Mouse (Mus musculus) forebrain, embryonic 14.5 days (tissue): Measurements from ENCODE around the gene Ahcyl2. TPM values are rescaled to one million over a fixed set of nuclear protein-coding genes. Genes with fewer than 3 reads are reported as not detected.

Source experiments
- ATAC-seq: fragments of 200-750 bp; cut with Nextera tagmentation; 2 replicates; pipeline ENCODE4 v1.8.0; 2017; ENCODE audit warnings: mild to moderate bottlenecking, moderate library complexity
- DNase-seq: peaks from one replicate; pipeline ENCODE4 v3.0.0-alpha.2; 2015; ENCODE audit warnings: low spot score
- H3K27ac ChIP-seq: fragments of 300-500 bp; sonication (generic); 2 replicates; pipeline ENCODE4 v1.5.1; 2014; ENCODE audit warnings: low read depth, mild to moderate bottlenecking, control low read depth, low read length, moderate library complexity
- H3K27me3 ChIP-seq: fragments of 300-500 bp; sonication (generic); replicated peaks from 2 replicates; pipeline ENCODE4 v1.6.1; 2014; ENCODE audit warnings: low read length, control low read depth, mixed read lengths; ENCODE audit not compliant: control insufficient read depth, insufficient read depth
- H3K36me3 ChIP-seq: fragments of 300-500 bp; sonication (generic); 2 replicates; pipeline ENCODE4 v1.6.1; 2014; ENCODE audit warnings: low read length, control low read depth; ENCODE audit not compliant: control insufficient read depth, insufficient read depth
- H3K4me1 ChIP-seq: fragments of 300-500 bp; sonication (generic); 2 replicates; pipeline ENCODE4 v1.6.1; 2014; ENCODE audit warnings: antibody characterized with exemption, low read length, control low read depth; ENCODE audit not compliant: control insufficient read depth, insufficient read depth
- H3K4me2 ChIP-seq: fragments of 300-500 bp; sonication (generic); 2 replicates; pipeline ENCODE4 v1.6.1; 2014; ENCODE audit warnings: mild to moderate bottlenecking, control low read depth, low read length
- H3K4me3 ChIP-seq: fragments of 300-500 bp; sonication (generic); 2 replicates; pipeline ENCODE4 v1.5.1; 2014; ENCODE audit warnings: low read depth, low read length, control low read depth
- H3K9ac ChIP-seq: fragments of 300-500 bp; sonication (generic); 2 replicates; pipeline ENCODE4 v1.6.1; 2014; ENCODE audit warnings: mild to moderate bottlenecking, low read length, control low read depth, moderate library complexity
- H3K9me3 ChIP-seq: fragments of 300-500 bp; sonication (generic); replicated peaks from 2 replicates; pipeline ENCODE4 v1.6.1; 2016; ENCODE audit warnings: low read length, control low read depth, mixed read lengths; ENCODE audit not compliant: control insufficient read depth
- WGBS: fragments of 180-500 bp; shearing (Covaris S2); extraction: QIAGEN DNeasy Blood & Tissue Kit; methylation state at CpG from one replicate; pipeline ENCODE4 v1.1.7; 2014; 5-methylcytosine and 5-hydroxymethylcytosine counted together
- polyA plus RNA-seq: library from polyadenylated mRNA; unstranded; fragments of >200 nt; fragmentation: Nextera tagmentation; extraction: Ambion mirVana; gene quantifications from 2 replicates; pipeline ENCODE4 v1.2.1, GENCODE M21; 2014

Ahcyl2 gene
- polyA plus RNA-seq, 1 experiment from 2014 or later, result 8.6 TPM

DNA sequence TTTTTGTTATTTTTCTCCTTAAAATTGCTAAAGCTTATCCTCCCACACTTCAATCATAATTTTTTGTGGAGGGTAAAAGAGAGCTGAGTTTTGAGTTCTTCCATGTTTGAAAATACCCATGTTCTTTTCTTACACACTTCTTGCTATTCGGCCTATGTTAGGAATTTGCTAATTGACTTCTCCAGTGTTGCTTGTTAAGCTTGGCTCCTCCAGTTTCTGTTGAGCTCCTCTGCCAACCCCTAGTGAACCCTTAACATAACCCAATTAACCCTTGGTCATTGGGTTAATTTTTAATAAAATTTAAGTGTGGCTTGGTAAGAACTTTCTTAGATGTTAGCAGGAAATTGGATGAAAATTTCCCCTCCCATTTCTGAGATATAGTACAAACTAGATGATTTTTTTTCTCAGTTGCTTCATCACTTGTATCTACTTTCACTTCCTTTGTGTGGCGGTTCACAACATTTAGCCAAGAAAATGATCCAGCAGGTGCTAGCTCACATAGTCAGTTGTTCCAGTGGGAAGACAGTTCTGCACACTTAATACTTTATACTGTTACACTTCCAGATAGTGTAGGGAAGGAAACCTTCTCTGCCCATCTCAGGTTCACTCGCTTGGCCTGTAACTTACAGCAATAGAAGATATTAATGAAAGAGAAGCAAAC, 60.9 kb downstream of the Ahcyl2 start:
- Histone ChIP-seq H3K4me2 (no peak overlapping the region), H3K9ac (no peak overlapping the region), H3K36me3 (no peaks in the 10 kb centered on the region), H3K27ac (no peak overlapping the region), H3K4me1 (no peaks in the 10 kb centered on the region), H3K4me3 (no peak overlapping the region), H3K27me3 (no peaks in the 10 kb centered on the region), H3K9me3 (no peaks in the 10 kb centered on the region)
- WGBS, result 80% methylated on average over 3 of the region's 3 CpGs
- no peak for ATAC-seq
- DNase-seq, result no peak

DNA sequence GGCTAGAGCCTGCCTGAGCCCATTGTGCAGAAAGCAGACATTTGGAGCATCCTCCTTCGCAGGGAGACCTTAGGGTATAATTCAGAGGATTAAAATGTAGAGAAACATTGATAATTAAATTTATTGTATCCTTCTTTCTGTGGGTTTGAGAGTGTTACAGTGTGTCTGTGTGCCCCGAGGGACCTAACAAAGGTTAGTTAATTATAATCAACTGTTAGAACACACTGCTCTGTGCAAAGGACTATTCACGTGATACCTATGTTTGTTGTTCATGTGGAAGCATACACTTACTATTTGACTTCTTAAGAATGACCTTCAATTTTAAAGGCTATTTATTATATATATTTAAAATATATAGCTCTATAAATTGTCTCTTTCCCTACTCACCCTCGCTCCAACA, 64.5 kb downstream of the Ahcyl2 start:
- Histone ChIP-seq H3K4me2 (no peak overlapping the region), H3K27ac (no peak overlapping the region), H3K4me3 (no peak overlapping the region), H3K9me3 (no peaks in the 10 kb centered on the region), H3K27me3 (no peaks in the 10 kb centered on the region), H3K4me1 (no peaks in the 10 kb centered on the region), H3K36me3 (no peaks in the 10 kb centered on the region), H3K9ac (no peak overlapping the region)
- no peak for ATAC-seq
- 82% methylated on average over 4 of the region's 4 CpGs for WGBS
- DNase-seq, result no peak

DNA sequence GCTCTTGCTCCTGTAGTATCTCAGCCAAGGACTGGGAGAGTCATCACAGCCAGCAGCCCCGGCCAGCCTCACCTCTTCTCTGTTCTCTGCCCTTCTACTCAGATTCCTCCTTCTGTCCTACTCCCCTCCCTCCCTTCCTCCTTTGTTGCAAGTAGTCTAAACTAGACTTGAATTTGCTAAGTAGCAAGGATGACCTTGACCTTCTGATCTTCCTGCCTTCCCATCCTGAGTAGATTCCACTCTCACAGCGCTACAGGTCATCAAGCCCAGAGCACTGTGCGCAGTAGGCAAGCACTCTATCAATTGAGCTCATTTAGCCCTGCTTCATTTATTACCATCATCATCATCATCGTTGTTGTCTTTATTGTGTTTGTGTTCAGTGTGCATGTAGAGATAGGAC, 65.3 kb downstream of the Ahcyl2 start:
- H3K27ac ChIP-seq, result no peak overlapping the region
- no peaks in the 10 kb centered on the region for H3K4me1 ChIP-seq
- DNase-seq (no peak), ATAC-seq (no peak)
- no peaks in the 10 kb centered on the region for H3K27me3 ChIP-seq
- no peak overlapping the region for H3K9ac ChIP-seq
- H3K4me3 ChIP-seq, result no peak overlapping the region
- no peak overlapping the region for H3K4me2 ChIP-seq
- H3K36me3 ChIP-seq, result no peaks in the 10 kb centered on the region
- 87% methylated on average over 4 of the region's 4 CpGs for WGBS
- no peaks in the 10 kb centered on the region for H3K9me3 ChIP-seq

DNA sequence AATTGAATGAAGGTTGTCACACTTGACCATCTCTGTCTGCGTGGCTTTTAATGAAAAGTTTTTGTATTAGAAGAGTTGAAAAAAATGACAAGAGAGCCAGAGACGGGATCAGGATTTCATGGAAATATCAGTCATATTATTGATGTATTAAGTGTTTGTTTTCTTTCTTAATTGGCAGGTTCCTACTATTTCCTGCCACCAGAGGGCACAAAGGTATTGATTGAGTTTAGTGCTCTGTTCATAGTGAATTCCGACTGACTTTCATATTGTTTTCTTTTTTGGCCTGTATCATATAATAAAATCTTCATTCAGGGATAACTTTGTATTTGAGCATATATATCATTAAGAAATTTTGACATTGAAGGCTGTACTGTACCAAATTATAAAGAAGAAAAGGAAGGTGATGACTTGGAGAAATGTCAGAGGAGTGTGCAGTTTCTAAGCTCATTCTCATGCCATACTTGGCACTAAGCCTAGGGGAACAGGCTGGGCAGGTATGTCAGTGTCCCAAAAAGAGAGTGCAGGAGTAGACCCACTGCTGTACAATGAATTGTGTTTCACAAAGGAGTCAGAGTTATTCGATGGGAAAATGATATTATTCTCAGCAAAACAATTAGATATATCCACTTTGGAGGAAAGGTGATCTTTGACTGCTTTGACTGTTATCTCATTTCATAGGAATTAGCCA, 65.9 kb downstream of the Ahcyl2 start:
- H3K36me3 ChIP-seq, result no peaks in the 10 kb centered on the region
- ATAC-seq (no peak), DNase-seq (peak; percentile 59)
- no peaks in the 10 kb centered on the region for H3K4me1 ChIP-seq
- H3K27me3 ChIP-seq, result no peaks in the 10 kb centered on the region
- H3K9me3 ChIP-seq, result no peaks in the 10 kb centered on the region
- H3K4me3 ChIP-seq, result no peak overlapping the region
- no peak overlapping the region for H3K9ac ChIP-seq
- no peak overlapping the region for H3K27ac ChIP-seq
- H3K4me2 ChIP-seq, result no peak overlapping the region
- 72% methylated on average over 4 of the region's 4 CpGs for WGBS

DNA sequence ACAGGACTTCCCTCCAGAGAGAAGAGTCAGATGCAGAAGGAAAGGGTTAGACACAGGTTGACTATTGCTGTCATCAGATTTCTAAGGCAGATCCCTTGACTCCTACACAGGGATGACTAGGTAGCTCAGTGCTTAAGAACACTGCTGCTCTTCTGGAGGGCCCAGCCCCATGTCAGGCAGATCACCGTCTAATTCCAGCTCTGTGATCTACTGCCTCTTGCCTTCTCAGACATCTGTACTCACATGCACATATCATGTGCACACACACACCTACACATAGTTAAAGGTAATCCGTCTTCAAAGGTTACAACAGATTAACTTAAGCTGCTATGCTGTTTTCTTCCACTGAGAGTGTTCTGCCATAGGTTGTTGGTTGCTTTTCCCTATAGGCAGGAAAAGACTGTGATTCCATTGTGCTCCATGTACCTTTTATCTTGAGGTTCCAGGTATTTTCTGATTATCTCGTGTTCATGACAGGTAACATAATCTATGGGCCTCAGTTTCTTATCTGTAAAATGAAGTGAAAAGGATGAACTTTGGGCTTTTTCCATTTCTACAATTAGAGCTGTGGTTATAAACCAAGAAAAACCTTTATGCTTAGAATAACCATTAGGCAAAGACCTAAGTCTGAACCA, 67.8 kb downstream of the Ahcyl2 start:
- Histone ChIP-seq H3K9me3 (no peaks in the 10 kb centered on the region), H3K9ac (no peak overlapping the region), H3K4me1 (no peaks in the 10 kb centered on the region), H3K36me3 (no peaks in the 10 kb centered on the region), H3K4me3 (no peak overlapping the region), H3K27me3 (no peaks in the 10 kb centered on the region), H3K4me2 (no peak overlapping the region), H3K27ac (no peak overlapping the region)
- WGBS, result 93% methylated on average over 3 of the region's 3 CpGs
- ATAC-seq (no peak), DNase-seq (no peak)

DNA sequence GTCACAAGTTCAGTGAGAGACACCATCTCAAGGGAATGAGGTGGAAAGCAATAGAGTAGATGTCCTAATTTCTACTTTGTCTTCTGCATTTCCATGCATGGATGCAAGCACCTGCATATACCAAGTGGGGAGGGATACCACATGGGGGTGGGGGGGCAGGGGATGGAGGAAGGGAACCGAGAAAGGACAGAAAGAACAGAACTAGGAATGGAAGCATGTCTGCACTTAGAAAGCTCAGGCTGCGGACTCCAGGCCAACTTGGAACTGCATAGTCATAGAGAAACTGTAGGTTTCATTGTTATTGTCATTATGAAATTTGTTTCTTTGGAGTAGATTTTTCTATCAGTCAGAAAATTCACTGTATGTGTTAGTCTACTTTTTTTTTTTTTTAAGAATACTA, 69.8 kb downstream of the Ahcyl2 start:
- H3K27me3 ChIP-seq, result no peaks in the 10 kb centered on the region
- no peak overlapping the region for H3K27ac ChIP-seq
- H3K36me3 ChIP-seq, result no peaks in the 10 kb centered on the region
- H3K4me2 ChIP-seq, result no peak overlapping the region
- ATAC-seq, result no peak
- no peak overlapping the region for H3K9ac ChIP-seq
- 93% methylated on average over 2 of the region's 2 CpGs for WGBS
- no peak for DNase-seq
- no peaks in the 10 kb centered on the region for H3K4me1 ChIP-seq
- no peak overlapping the region for H3K4me3 ChIP-seq
- H3K9me3 ChIP-seq, result no peaks in the 10 kb centered on the region

DNA sequence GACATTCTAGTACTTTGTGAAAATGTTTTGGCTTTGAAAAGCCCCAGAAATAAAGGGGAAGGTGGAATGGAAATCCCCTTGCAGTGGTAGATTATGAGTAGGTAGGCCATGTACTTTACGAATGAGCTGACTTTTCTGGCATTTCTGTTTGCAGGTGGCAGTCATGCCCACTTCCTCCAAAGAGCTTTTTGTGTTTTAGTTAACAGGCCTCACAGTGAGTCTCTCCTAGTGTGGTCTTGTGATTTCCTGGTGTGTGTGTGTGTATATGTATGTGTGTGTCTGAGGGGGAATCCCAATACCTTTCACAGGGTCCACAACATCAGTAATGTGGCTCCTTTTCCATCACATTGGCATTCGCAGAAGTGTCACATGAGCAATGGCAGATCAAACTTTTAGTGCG, 70.7 kb downstream of the Ahcyl2 start:
- Histone ChIP-seq H3K4me2 (no peak overlapping the region), H3K4me1 (no peaks in the 10 kb centered on the region), H3K36me3 (no peaks in the 10 kb centered on the region), H3K9ac (no peak overlapping the region), H3K4me3 (no peak overlapping the region), H3K9me3 (no peaks in the 10 kb centered on the region), H3K27ac (no peak overlapping the region), H3K27me3 (no peaks in the 10 kb centered on the region)
- ATAC-seq (no peak), DNase-seq (no peak)
- 89% methylated on average over 3 of the region's 3 CpGs for WGBS

DNA sequence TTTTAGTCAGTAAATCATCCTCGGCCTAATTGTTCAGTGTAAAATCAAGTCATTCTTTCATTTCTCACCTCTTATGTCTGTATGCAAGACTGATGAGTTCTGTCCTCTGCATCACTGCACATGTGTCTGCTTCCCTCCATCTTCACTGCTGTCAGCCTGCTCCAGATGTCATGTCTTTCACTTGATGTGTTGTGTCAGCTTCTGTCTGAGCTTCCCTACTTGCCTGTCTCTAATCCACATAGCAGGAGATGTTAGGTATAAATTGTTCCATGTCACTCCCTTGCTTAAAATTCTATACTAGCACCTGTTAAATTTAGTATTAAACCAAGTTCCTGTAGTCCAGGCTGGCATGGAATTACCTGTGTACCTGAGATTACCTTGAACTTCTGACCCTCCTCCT, 72.2 kb downstream of the Ahcyl2 start:
- H3K9ac ChIP-seq, result no peak overlapping the region
- no peaks in the 10 kb centered on the region for H3K4me1 ChIP-seq
- H3K36me3 ChIP-seq, result no peaks in the 10 kb centered on the region
- no peak overlapping the region for H3K27ac ChIP-seq
- no peak for DNase-seq
- H3K27me3 ChIP-seq, result no peaks in the 10 kb centered on the region
- H3K9me3 ChIP-seq, result no peaks in the 10 kb centered on the region
- ATAC-seq, result no peak
- H3K4me3 ChIP-seq, result no peak overlapping the region
- no peak overlapping the region for H3K4me2 ChIP-seq
- whole genome bisulfite sequencing, result 93% methylated on average over 1 of the region's 1 CpGs

DNA sequence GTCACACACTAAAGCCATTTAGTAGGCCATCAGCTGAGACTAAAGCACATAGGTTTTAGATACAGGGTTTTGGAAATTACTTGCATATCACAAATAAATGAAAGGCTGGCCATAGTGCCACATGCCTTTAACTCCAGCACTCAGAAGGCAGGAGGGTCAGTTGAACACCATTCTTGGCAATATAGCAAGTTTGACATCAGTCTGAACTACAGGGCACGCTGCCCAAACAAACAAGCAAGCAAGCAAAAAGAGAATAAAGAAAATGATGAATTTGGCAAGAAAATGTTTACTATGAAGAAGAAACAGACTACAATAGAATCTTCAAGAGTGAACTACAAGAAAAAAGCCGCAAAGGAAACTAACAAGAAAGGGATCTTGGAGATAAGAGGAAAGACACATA, 73.7 kb downstream of the Ahcyl2 start:
- ATAC-seq (no peak), DNase-seq (no peak)
- no peaks in the 10 kb centered on the region for H3K9me3 ChIP-seq
- no peak overlapping the region for H3K9ac ChIP-seq
- no peaks in the 10 kb centered on the region for H3K4me1 ChIP-seq
- H3K27ac ChIP-seq, result no peak overlapping the region
- no peaks in the 10 kb centered on the region for H3K36me3 ChIP-seq
- WGBS, result 97% methylated on average over 2 of the region's 2 CpGs
- H3K4me3 ChIP-seq, result no peak overlapping the region
- no peaks in the 10 kb centered on the region for H3K27me3 ChIP-seq
- no peak overlapping the region for H3K4me2 ChIP-seq
